Mouse (Mus musculus): ENCODE data around the gene Col26a1.

- no peak for TF ChIP-seq ZNF384 (IDR thresholded peaks at IDR 0.05; ENCODE audit: low read depth, low read length)
- no peak for TF ChIP-seq HCFC1 (IDR thresholded peaks at IDR 0.05; ENCODE audit: borderline replicate concordance, insufficient read depth, low read length)
These were observed 3.9 kb upstream of the Col26a1 start for GRCm38 (mm10) chr5:136886957-136887356.

All from ES-E14 (cell line).